Mouse (Mus musculus) neural tube, embryonic 12.5 days (tissue): Measurements from ENCODE around the gene Ankrd17. TPM values are rescaled to one million over a fixed set of nuclear protein-coding genes. Genes with fewer than 3 reads are reported as not detected.

ENCODE experiments used
- ATAC-seq: fragments of 200-750 bp; cut with Nextera tagmentation; 2 replicates; pipeline ENCODE4 v1.8.0; 2017; ENCODE audit warnings: low read depth, mild to moderate bottlenecking, moderate TSS enrichment, moderate library complexity; ENCODE audit not compliant: low FRiP score
- H3K27ac ChIP-seq: fragments of 300-500 bp; sonication (generic); 2 replicates; pipeline ENCODE4 v1.5.1; 2016
- H3K27me3 ChIP-seq: fragments of 300-500 bp; sonication (generic); replicated peaks from 2 replicates; pipeline ENCODE4 v1.6.1; 2016; ENCODE audit warnings: mild to moderate bottlenecking
- H3K36me3 ChIP-seq: fragments of 300-500 bp; sonication (generic); 2 replicates; pipeline ENCODE4 v1.6.1; 2016; ENCODE audit warnings: mild to moderate bottlenecking
- H3K4me1 ChIP-seq: fragments of 300-500 bp; sonication (generic); 2 replicates; pipeline ENCODE4 v1.6.1; 2016
- H3K4me2 ChIP-seq: fragments of 300-500 bp; sonication (generic); replicated peaks from 2 replicates; pipeline ENCODE4 v1.6.1; 2016; ENCODE audit warnings: mild to moderate bottlenecking
- H3K4me3 ChIP-seq: fragments of 300-500 bp; sonication (generic); 2 replicates; pipeline ENCODE4 v1.5.1; 2016
- H3K9ac ChIP-seq: fragments of 300-500 bp; sonication (generic); 2 replicates; pipeline ENCODE4 v1.6.1; 2016; ENCODE audit warnings: mild to moderate bottlenecking
- H3K9me3 ChIP-seq: fragments of 300-500 bp; sonication (generic); 2 replicates; pipeline ENCODE4 v1.6.1; 2016; ENCODE audit warnings: mild to moderate bottlenecking
- WGBS: fragments of 180-500 bp; shearing (Covaris S2); methylation state at CpG from one replicate; pipeline ENCODE4 v1.1.7; 2016; 5-methylcytosine and 5-hydroxymethylcytosine counted together
- polyA plus RNA-seq: library from polyadenylated mRNA; unstranded; fragments of >200 nt; fragmentation: Nextera tagmentation; extraction: Ambion mirVana; gene quantifications from 2 replicates; pipeline ENCODE4 v1.2.1, GENCODE M21; 2016

Ankrd17 gene
- polyA plus RNA-seq, 1 experiment from 2014 or later = 29.7 TPM

- Histone ChIP-seq H3K4me2 (peak overlapping the region; percentile 76), H3K27ac (peak overlapping the region; percentile 98), H3K4me3 (peak overlapping the region; percentile 95), H3K9me3 (no peaks in the 10 kb centered on the region), H3K4me1 (peaks cover 10% of the 10 kb centered on the region), H3K27me3 (no peaks in the 10 kb centered on the region), H3K9ac (peak overlapping the region; percentile 96), H3K36me3 (no peaks in the 10 kb centered on the region)
- WGBS = under 1% methylated on average over 58 of the region's 61 CpGs
- peak; percentile 52 for ATAC-seq
Measured at GRCm38 (mm10) chr5:90365141-90365951, 1.0 kb downstream of the Ankrd17 start.

- Histone ChIP-seq H3K4me1 (peaks cover 10% of the 10 kb centered on the region), H3K4me2 (peak overlapping the region; percentile 76), H3K36me3 (peaks cover 4% of the 10 kb centered on the region; the same call in 1 of the 2 replicates), H3K9me3 (no peaks in the 10 kb centered on the region), H3K27me3 (no peaks in the 10 kb centered on the region), H3K9ac (peak overlapping the region; percentile 96), H3K4me3 (peak overlapping the region; percentile 95), H3K27ac (no peak overlapping the region)
- ATAC-seq = no peak
- WGBS = 4% methylated on average over 6 of the region's 6 CpGs
Measured at GRCm38 (mm10) chr5:90364526-90364925, 1.9 kb downstream of the Ankrd17 start.

- H3K9ac ChIP-seq = no peak overlapping the region
- WGBS = 95% methylated on average over 3 of the region's 3 CpGs
- no peak overlapping the region for H3K4me3 ChIP-seq
- ATAC-seq = no peak
- H3K27me3 ChIP-seq = no peaks in the 10 kb centered on the region
- H3K36me3 ChIP-seq = peaks cover 4% of the 10 kb centered on the region; the same call in 1 of the 2 replicates
- no peak overlapping the region for H3K27ac ChIP-seq
- H3K9me3 ChIP-seq = no peaks in the 10 kb centered on the region
- H3K4me2 ChIP-seq = no peak overlapping the region
- H3K4me1 ChIP-seq = no peaks in the 10 kb centered on the region
Measured at GRCm38 (mm10) chr5:90355824-90356223, 10.6 kb downstream of the Ankrd17 start.

GRCm38 (mm10) chr5:90353552-90354317 lies 12.6 kb downstream of the Ankrd17 start:
- WGBS = 95% methylated on average over 4 of the region's 4 CpGs
- no peaks in the 10 kb centered on the region for H3K4me1 ChIP-seq
- ATAC-seq = no peak

GRCm38 (mm10) chr5:90346877-90347276 lies 19.5 kb downstream of the Ankrd17 start:
- H3K27me3 ChIP-seq = no peaks in the 10 kb centered on the region
- H3K9me3 ChIP-seq = no peaks in the 10 kb centered on the region
- WGBS = 93% methylated on average over 3 of the region's 3 CpGs
- no peak overlapping the region for H3K4me2 ChIP-seq
- no peak overlapping the region for H3K4me3 ChIP-seq
- no peak for ATAC-seq
- H3K27ac ChIP-seq = no peak overlapping the region
- no peak overlapping the region for H3K9ac ChIP-seq
- no peaks in the 10 kb centered on the region for H3K4me1 ChIP-seq
- no peaks in the 10 kb centered on the region for H3K36me3 ChIP-seq

More at GRCm38 (mm10) chr5:90353552-90354317, 12.6 kb downstream of the Ankrd17 start:
- Histone ChIP-seq H3K9ac (no peak overlapping the region), H3K27me3 (no peaks in the 10 kb centered on the region), H3K36me3 (no peaks in the 10 kb centered on the region), H3K4me3 (no peak overlapping the region), H3K4me2 (no peak overlapping the region), H3K9me3 (no peaks in the 10 kb centered on the region), H3K27ac (no peak overlapping the region)

GRCm38 (mm10) chr5:90340847-90341246 lies 25.5 kb downstream of the Ankrd17 start:
- Histone ChIP-seq H3K27ac (no peak overlapping the region), H3K9me3 (no peaks in the 10 kb centered on the region), H3K27me3 (no peaks in the 10 kb centered on the region), H3K4me3 (no peak overlapping the region), H3K4me1 (peaks cover 7% of the 10 kb centered on the region), H3K4me2 (no peak overlapping the region), H3K36me3 (no peaks in the 10 kb centered on the region), H3K9ac (no peak overlapping the region)
- WGBS = 87% methylated on average over 4 of the region's 4 CpGs
- ATAC-seq = no peak

- peaks cover 7% of the 10 kb centered on the region for H3K4me1 ChIP-seq
- WGBS = 91% methylated on average over 1 of the region's 1 CpGs
- H3K36me3 ChIP-seq = no peaks in the 10 kb centered on the region
- no peak overlapping the region for H3K4me3 ChIP-seq
- H3K27me3 ChIP-seq = no peaks in the 10 kb centered on the region
- H3K4me2 ChIP-seq = peak overlapping the region; percentile 51
- no peak overlapping the region for H3K27ac ChIP-seq
- H3K9me3 ChIP-seq = no peaks in the 10 kb centered on the region
- no peak for ATAC-seq
- no peak overlapping the region for H3K9ac ChIP-seq
Measured at GRCm38 (mm10) chr5:90339953-90340343, 26.4 kb downstream of the Ankrd17 start.

- Histone ChIP-seq H3K27me3 (no peaks in the 10 kb centered on the region), H3K27ac (no peak overlapping the region; the same call in 1 of the 2 replicates), H3K36me3 (no peaks in the 10 kb centered on the region), H3K4me3 (peak overlapping the region; percentile 27), H3K9me3 (no peaks in the 10 kb centered on the region), H3K4me1 (peaks cover 7% of the 10 kb centered on the region), H3K4me2 (peak overlapping the region; percentile 51), H3K9ac (peak overlapping the region; percentile 40)
- 29% methylated on average over 5 of the region's 5 CpGs for WGBS
- ATAC-seq = peak; percentile 94
Measured at GRCm38 (mm10) chr5:90339129-90339952, 27.0 kb downstream of the Ankrd17 start.

- 30% methylated on average over 7 of the region's 7 CpGs for WGBS
- H3K4me2 ChIP-seq = peak overlapping the region; percentile 43
- peak; percentile 48; the same call in 1 of the 2 replicates for ATAC-seq
- no peak overlapping the region for H3K4me3 ChIP-seq
- no peak overlapping the region for H3K27ac ChIP-seq
- no peaks in the 10 kb centered on the region for H3K36me3 ChIP-seq
- H3K4me1 ChIP-seq = peaks cover 7% of the 10 kb centered on the region
- H3K9me3 ChIP-seq = no peaks in the 10 kb centered on the region
- H3K9ac ChIP-seq = no peak overlapping the region
- no peaks in the 10 kb centered on the region for H3K27me3 ChIP-seq
Measured at GRCm38 (mm10) chr5:90338177-90339091, 27.9 kb downstream of the Ankrd17 start.

- ATAC-seq = no peak
- Histone ChIP-seq H3K36me3 (no peaks in the 10 kb centered on the region), H3K9ac (no peak overlapping the region), H3K4me2 (no peak overlapping the region), H3K4me3 (no peak overlapping the region), H3K9me3 (no peaks in the 10 kb centered on the region), H3K27ac (no peak overlapping the region), H3K27me3 (no peaks in the 10 kb centered on the region), H3K4me1 (no peaks in the 10 kb centered on the region)
- 90% methylated on average over 2 of the region's 2 CpGs for WGBS
Measured at GRCm38 (mm10) chr5:90332478-90332877, 33.9 kb downstream of the Ankrd17 start.

GRCm38 (mm10) chr5:90331071-90331470 lies 35.3 kb downstream of the Ankrd17 start:
- ATAC-seq = no peak
- WGBS = 88% methylated on average over 1 of the region's 1 CpGs
- Histone ChIP-seq H3K4me1 (no peaks in the 10 kb centered on the region), H3K9me3 (no peaks in the 10 kb centered on the region), H3K27ac (no peak overlapping the region), H3K4me2 (no peak overlapping the region), H3K4me3 (no peak overlapping the region), H3K36me3 (no peaks in the 10 kb centered on the region), H3K9ac (no peak overlapping the region), H3K27me3 (no peaks in the 10 kb centered on the region)
